Mouse (Mus musculus) spleen, adult 2 months (tissue): Measurements from ENCODE around the gene Leng1.

ENCODE experiments used
- CTCF ChIP-seq: fragments of 200-500 bp; IDR thresholded peaks from 2 replicates; pipeline ENCODE4 v1.5.1; 2011; ENCODE audit warnings: mild to moderate bottlenecking, inconsistent platforms; ENCODE audit not compliant: insufficient read depth, insufficient read length, insufficient replicate concordance; ENCODE audit errors: extremely low read depth
- POLR2A ChIP-seq: fragments of 200-500 bp; IDR thresholded peaks from 2 replicates; pipeline ENCODE4 v1.6.1; 2011; ENCODE audit warnings: low read depth, low read length, inconsistent platforms

GRCm38 (mm10) chr7:3629543-3630477 is 35.8 kb downstream of the Leng1 start, which contains the start of the genes Tfpt and Prpf31:
- TF ChIP-seq CTCF (no peak), POLR2A (peak; percentile 2; the same call in 1 of the 2 replicates)
